Mouse (Mus musculus) B cell, adult (primary cell): ENCODE data around the gene Plac1. TPM values are rescaled to one million over a fixed set of nuclear protein-coding genes. Genes with fewer than 3 reads are reported as not detected.

ENCODE experiments used
- total RNA-seq: library from RNA; stranded (reverse); gene quantifications from 4 replicates; pipeline ENCODE4 v1.2.4, GENCODE M21; 2023; ENCODE audit not compliant: inconsistent age

Gene Plac1
- total RNA-seq, result not detected in 4 replicates

DNA sequence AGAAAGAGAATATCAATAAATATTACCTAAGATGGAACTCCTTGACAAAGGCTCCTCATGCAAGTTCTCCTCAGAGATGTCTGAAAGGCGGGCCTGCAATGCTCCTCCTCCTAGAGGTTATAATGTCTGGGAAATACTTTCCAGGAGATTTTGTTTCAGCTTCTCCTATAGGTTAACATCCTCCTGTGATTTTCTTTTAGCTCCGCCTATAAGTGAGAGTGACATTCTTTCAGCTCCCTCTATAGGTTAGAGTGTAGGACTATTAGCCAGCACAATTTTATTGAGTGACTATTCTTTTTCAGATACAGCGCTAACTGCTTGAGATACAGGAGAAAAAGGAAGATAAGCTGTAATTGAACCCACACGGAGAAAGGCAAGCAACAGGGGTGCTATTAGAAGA, at the start of gene Plac1:
Gene Plac1, minus strand, starts transcription at position 101 of the 400 bp plus-strand sequence.

DNA sequence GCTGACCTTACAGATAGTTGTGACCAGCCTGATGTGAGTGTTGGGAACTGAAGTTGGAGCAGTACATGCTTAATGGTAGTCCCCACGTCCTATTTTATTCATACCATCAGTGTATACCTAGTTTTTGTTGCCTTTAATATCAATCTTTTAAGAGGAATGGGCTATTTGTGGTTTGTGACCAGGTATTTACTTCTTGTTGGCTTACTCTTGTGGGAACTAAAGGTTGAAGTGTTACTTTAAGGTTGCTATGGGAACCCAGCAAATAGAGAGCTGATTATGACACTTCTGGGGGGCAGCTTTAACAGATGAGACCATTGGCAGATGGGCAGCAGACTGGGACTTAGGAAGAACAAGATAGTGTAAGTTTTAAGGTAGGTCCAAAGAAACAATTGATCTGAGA, 33.2 kb upstream of the Plac1 start, which contains the start of gene Fam122c:
Gene Fam122c, plus strand, starts transcription at position 301 of the 400 bp plus-strand sequence.

DNA sequence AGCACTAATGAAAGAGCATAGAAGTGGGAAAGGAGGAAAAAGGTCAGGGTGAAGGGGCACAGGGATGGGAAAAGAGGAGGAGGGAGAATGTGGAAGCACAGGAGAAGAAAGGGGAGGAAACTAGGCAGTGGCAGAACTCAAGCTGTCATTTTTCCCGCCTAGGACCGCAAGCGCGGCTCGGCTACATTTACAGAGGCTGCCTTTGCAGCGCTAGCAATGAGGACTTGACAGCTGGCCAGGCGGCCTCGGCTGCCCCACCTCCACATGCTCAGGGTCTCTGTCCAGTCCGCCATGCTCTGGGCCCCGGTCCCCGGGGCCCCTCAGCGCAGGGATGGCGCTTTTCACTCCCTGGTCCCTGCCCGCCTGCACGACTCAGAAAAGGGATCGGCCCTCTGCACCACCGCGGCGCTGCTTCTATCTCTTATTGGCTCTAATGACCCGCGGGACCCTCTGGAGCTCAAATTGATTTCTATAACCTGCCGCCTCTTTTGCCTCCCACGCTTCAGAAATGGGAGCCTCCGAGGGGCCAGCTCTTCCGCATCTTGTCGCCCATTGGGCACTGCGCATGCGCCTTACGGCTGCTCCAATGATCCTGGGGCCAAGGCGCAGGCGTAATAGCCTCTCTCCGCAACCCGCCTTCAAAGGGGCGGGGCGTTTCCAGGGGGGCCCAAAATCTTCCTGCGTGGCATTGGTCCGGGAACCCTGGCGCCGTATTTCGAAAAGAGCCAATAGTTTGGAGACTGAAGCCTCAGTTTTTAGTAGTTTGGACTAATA, 29.6 kb upstream of the Plac1 start, which contains the start of gene Fam122b:
Gene Fam122b, minus strand, starts transcription at position 517 of the 774 bp plus-strand sequence.

Other genes with a start within 250 kb of the Plac1 start
- gene Fam122b, start 29.7 kb upstream of the Plac1 start, total RNA-seq, result 9.6 to 11.3 TPM (median 10.0 TPM) in 4 replicates
- gene Fam122c, start 33.3 kb upstream of the Plac1 start, total RNA-seq, result not detected in 4 replicates
- 9.3 to 12.2 TPM (median 10.6 TPM) in 4 replicates for gene Mospd1, start 130.4 kb upstream of the Plac1 start, total RNA-seq
- gene Etd, start 194.8 kb upstream of the Plac1 start, total RNA-seq, result not detected in 4 replicates